Mouse (Mus musculus) embryonic fibroblast, embryonic 13.5 days (primary cell): ENCODE results near the gene Cnih1.

Source experiments
- CTCF ChIP-seq: IDR thresholded peaks from 2 replicates; pipeline ENCODE4 v1.5.1; 2011; ENCODE audit warnings: mild to moderate bottlenecking, control low read depth, low read length, moderate library complexity, borderline replicate concordance; ENCODE audit not compliant: insufficient read depth
- POLR2A ChIP-seq: IDR thresholded peaks from 2 replicates; pipeline ENCODE4 v1.6.1; 2011; ENCODE audit warnings: low read depth, mild to moderate bottlenecking, control low read depth, low read length, moderate library complexity

DNA sequence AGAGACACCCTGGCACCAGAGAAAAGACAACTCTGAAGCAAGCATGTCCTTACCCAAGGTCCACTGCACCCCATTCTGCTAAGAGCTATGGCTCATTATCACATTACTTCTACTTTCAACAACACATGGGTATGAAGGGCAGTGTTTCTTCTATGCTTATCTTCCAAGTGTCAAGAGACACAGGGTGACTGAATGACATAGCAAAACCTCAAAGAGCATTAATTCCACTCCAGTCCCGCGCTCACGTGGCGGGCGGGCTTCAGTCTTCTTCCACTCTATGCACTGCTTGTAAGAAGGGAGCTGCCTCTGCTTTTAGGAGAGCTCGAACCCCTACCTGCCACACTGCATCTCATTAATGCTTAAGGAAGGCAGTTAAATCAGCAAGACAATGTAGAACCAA lies 27.4 kb upstream of the Cnih1 start:
- TF ChIP-seq POLR2A (no peak), CTCF (no peak)
